Mouse (Mus musculus) embryo, embryonic 11.5 days (tissue): ENCODE results near the gene Dse.

ENCODE experiments used
- DNase-seq: peaks from one replicate; pipeline ENCODE4 v3.0.0-alpha.2; 2012; ENCODE audit warnings: low read depth, low spot score

The Dse gene

GRCm38 (mm10) chr10:34136432-34136831 is 71.1 kb downstream of the Dse start:
- DNase-seq, result no peak

GRCm38 (mm10) chr10:34131356-34131755 is 76.2 kb downstream of the Dse start:
- no peak for DNase-seq

GRCm38 (mm10) chr10:34128391-34128790 is 79.1 kb downstream of the Dse start:
- DNase-seq, result no peak

- DNase-seq, result no peak
These were observed 79.8 kb downstream of the Dse start, which contains the start of gene Calhm6 for GRCm38 (mm10) chr10:34127392-34128378. Gene Calhm6, minus strand, starts transcription at chr10:34127984.

GRCm38 (mm10) chr10:34118421-34118820 is 89.1 kb downstream of the Dse start:
- no peak for DNase-seq

- no peak for DNase-seq
These were observed 89.7 kb downstream of the Dse start for GRCm38 (mm10) chr10:34117770-34118169.

GRCm38 (mm10) chr10:34117131-34117530 is 90.4 kb downstream of the Dse start:
- DNase-seq, result no peak

GRCm38 (mm10) chr10:34111964-34112738 is 95.4 kb downstream of the Dse start:
- no peak for DNase-seq

- DNase-seq, result no peak
These were observed 96.6 kb downstream of the Dse start for GRCm38 (mm10) chr10:34110863-34111465.
